Mouse (Mus musculus) cerebellum, adult 2 months (tissue): ENCODE data around the gene Lzts2. TPM values are rescaled to one million over a fixed set of nuclear protein-coding genes. Genes with fewer than 3 reads are reported as not detected.

Experiments used
- DNase-seq, 2 experiments: peaks; one replicate each; pipeline ENCODE4 v3.0.0; 2021
- H3K27ac ChIP-seq: fragments of 200-500 bp; 2 replicates; pipeline ENCODE4 v1.5.1; 2012; ENCODE audit warnings: low read length, control low read depth, inconsistent platforms; ENCODE audit not compliant: insufficient read depth
- H3K27me3 ChIP-seq: fragments of 200-500 bp; 2 replicates; pipeline ENCODE4 v1.6.1; 2012; ENCODE audit warnings: inconsistent platforms, mild to moderate bottlenecking, low read length, moderate library complexity; ENCODE audit not compliant: control insufficient read depth, insufficient read depth
- H3K4me1 ChIP-seq: fragments of 200-500 bp; 2 replicates; pipeline ENCODE4 v1.6.1; 2011; ENCODE audit warnings: low read length; ENCODE audit not compliant: control insufficient read depth, insufficient read depth
- H3K4me3 ChIP-seq: fragments of 200-500 bp; replicated peaks from 2 replicates; pipeline ENCODE3; 2011; ENCODE audit warnings: mild to moderate bottlenecking, low read depth, low read length, control low read depth; ENCODE audit not compliant: insufficient read depth
- CTCF ChIP-seq: fragments of 200-500 bp; IDR thresholded peaks from 2 replicates; pipeline ENCODE4 v1.5.1; 2011; ENCODE audit warnings: low read depth, mild to moderate bottlenecking, control low read depth, low read length, moderate library complexity, borderline replicate concordance; ENCODE audit not compliant: insufficient read depth
- POLR2A ChIP-seq: fragments of 200-500 bp; IDR thresholded peaks from 2 replicates; pipeline ENCODE4 v1.6.1; 2011; ENCODE audit warnings: low read length, control low read depth, borderline replicate concordance; ENCODE audit not compliant: insufficient read depth
- WGBS: fragments of 180-500 bp; shearing (Covaris S2); methylation state at CpG from one replicate; pipeline ENCODE4 v1.1.7; 2018; 5-methylcytosine and 5-hydroxymethylcytosine counted together
- polyA plus RNA-seq: library from polyadenylated mRNA; depleted of rRNA; stranded (reverse); fragments of >200 nt; gene quantifications from 2 replicates; pipeline ENCODE4 v1.2.3, GENCODE M21; 2012; rRNA removed

Gene Lzts2
- polyA plus RNA-seq = 54.1 and 56.3 TPM in 2 replicates

DNA sequence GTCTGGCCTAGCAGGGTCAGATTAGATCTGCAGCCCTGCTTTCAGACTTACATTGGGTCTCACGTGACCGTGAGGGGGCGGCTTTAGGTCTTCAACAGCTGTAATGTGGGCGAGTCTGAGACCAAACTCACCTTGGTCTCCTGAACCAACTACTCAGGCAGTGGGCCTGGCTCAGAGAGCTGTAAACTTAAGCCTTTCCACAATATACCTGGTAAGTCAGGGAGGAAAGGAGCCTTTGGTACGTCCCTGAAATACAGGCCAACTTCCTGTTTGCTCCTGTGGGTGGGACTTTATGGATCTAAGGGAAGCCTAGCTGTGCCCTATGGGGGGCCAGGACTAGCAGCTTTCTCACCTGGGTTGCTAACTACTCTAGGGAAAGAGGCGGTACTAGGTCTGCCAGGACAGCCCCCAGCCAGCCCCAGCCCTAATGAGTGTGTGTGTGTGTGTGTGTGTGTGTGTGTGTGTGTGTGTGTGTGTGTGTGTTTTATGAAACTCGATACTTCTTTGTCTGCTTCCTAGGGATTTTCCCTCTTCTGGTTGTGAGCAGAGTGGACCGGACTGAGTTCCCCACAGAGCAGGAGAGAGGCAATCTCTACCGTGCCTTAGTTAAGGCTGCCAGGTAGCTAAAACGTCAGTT is at the start of gene Lzts2:
Lzts2 (plus strand) TSS at position 80 of the 637 bp plus-strand sequence.
- WGBS = 28% methylated on average over 10 of the region's 10 CpGs
- H3K4me3 ChIP-seq = peak within 1 kb of the TSS; percentile 90
- H3K27ac ChIP-seq = peak within 1 kb of the TSS; percentile 100
- TF ChIP-seq CTCF (no peak), POLR2A (no peak)
- H3K27me3 ChIP-seq = no peaks in the 10 kb centered on the region
- no peak for DNase-seq
- H3K4me1 ChIP-seq = peaks cover 3% of the 10 kb centered on the region; the same call in 1 of the 2 replicates

DNA sequence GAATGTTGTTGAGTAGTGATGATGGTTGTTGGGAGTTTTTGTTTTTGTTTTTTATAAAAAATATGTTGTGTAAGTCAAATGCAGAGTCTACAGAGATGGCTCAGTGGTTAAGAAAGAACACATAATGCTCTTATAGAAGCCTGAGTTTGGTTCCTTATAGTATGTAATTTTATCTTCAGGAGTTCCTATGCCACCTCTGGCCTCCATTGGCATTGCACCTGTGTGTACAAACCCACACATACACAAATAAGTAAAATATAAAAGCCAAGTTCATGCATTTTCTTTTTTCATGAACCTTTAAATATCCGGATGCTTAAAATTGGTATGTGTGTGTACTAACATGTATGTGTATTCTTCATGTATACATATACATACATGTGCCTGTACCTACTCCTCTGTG is 48.2 kb upstream of the Lzts2 start:
- DNase-seq = no peak
- 95% methylated on average over 1 of the region's 1 CpGs for WGBS
- no peak overlapping the region for H3K27ac ChIP-seq
- no peak overlapping the region for H3K4me3 ChIP-seq
- TF ChIP-seq POLR2A = no peak
- TF ChIP-seq CTCF = no peak
- H3K27me3 ChIP-seq = no peaks in the 10 kb centered on the region
- no peaks in the 10 kb centered on the region for H3K4me1 ChIP-seq

DNA sequence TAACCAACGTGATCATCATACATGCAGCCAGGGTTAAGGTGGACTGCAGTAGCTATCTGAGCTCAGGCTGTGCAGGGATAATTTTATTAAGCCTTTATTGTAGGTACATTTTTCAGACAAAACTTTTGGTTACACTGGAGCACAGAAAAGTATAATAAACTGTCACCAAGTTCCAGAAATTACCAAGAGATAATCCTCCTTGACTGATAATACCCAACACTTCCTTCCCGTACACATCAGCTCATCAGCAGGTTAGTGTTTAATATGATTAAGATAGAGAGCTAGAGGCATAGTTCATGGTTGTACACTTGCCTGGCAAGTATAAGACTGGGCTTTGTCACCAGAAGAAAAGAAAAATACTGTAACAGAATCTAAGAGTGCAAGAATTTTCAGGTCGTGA is 45.9 kb upstream of the Lzts2 start:
- Histone ChIP-seq H3K4me3 (no peak overlapping the region), H3K27me3 (no peaks in the 10 kb centered on the region), H3K27ac (no peak overlapping the region), H3K4me1 (no peaks in the 10 kb centered on the region)
- no peak for DNase-seq
- TF ChIP-seq POLR2A (no peak), CTCF (no peak)
- WGBS = 86% methylated on average over 3 of the region's 3 CpGs

DNA sequence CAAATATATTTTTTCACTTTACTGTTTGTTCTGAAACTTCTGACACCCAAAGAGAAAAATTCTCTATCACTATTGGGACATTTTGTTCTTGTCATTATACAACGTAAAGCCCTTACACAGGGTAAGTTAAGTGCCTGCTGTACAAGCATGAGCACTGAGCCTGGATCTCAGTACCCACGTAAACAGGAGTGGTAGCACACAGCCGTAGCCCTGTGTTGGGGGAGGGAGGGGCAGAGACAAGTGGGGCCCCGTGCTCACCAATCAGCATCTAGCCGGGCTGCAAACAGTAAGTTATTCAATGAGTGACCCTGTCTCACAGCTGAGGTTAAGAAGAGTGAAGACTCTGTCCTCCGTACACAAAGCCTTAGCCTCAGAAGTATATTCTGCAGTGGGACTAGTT is 37.6 kb upstream of the Lzts2 start:
- Histone ChIP-seq H3K4me3 (no peak overlapping the region), H3K4me1 (no peaks in the 10 kb centered on the region), H3K27me3 (no peaks in the 10 kb centered on the region), H3K27ac (no peak overlapping the region)
- WGBS = 77% methylated on average over 6 of the region's 6 CpGs
- DNase-seq = no peak
- TF ChIP-seq POLR2A (no peak), CTCF (no peak)

DNA sequence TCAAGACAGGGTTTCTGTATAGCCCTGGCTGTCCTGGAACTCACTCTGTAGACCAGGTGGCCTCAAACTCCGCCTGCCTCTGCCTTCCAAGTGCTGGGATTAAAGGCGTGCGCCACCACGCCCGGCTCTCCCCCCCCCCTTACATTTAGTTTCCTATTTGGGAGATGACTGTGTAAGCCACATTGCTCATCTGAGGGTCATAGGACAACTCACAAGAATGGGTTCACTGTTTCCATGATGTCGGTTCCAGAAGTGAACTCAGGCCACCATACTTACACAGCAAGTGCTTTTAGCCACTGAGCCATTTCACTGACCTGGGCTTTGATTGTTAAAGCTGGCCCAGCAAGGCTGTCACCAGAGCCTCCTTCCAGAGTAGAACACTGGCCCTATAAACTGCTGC is 37.1 kb upstream of the Lzts2 start:
- no peak for DNase-seq

DNA sequence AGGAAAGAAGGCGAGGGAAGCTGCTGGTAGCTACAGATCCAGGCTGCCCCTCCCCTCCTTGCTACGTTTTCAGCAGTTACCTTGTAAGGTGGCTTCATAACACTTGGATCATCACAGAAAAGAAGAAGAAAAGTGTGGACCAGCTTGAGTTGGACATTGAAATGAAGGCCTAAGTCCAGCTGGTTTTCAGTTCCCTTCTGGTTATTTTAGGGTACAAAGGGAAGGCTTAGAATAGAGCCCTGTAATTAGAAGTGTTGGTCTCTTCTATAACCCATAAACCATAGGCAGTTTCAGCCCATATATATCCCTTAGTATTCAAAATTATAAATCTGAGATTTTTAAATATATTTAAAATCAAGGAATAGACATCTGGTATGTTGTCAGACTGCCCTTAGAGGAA is 33.4 kb upstream of the Lzts2 start:
- Histone ChIP-seq H3K27me3 (no peaks in the 10 kb centered on the region), H3K4me3 (no peak overlapping the region), H3K27ac (no peak overlapping the region), H3K4me1 (no peaks in the 10 kb centered on the region)
- DNase-seq = no peak
- 80% methylated on average over 2 of the region's 2 CpGs for WGBS
- TF ChIP-seq CTCF (no peak), POLR2A (no peak)

More for the DNA sequence above, 37.1 kb upstream of the Lzts2 start:
- 85% methylated on average over 6 of the region's 6 CpGs for WGBS
- Histone ChIP-seq H3K4me3 (no peak overlapping the region), H3K4me1 (no peaks in the 10 kb centered on the region), H3K27me3 (no peaks in the 10 kb centered on the region), H3K27ac (no peak overlapping the region)
- no peak for TF ChIP-seq CTCF
- no peak for TF ChIP-seq POLR2A

DNA sequence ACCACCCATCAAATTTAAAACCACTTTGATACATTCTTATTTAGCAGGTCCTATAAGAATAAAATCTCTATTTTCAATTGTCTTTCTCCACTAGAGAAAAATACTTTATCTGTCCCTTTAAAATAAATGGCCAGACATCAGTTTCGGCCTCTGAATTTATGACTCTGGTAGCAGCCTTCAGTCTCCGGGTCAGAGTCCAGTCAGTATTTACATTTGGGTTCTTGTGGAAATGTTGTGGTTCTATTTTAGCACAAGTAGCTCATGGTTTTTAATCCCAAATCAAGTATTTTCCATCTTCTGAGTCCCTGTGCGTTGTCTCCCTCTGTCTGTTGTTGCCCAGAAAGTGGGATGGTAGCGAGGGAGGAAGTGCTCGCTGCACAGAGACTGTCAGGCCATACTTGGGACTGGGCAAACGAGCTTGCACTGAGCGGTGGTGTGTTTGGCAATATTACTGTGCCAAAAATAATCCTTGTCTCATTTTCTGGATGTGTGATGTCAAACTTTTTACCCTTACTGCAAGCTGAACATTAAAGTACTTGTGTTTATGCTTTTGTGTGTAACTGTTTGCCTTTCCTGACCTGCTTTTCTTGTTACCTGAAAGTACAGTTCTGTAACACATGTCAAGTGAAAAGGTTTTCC is 31.6 kb upstream of the Lzts2 start:
- H3K4me3 ChIP-seq = no peak overlapping the region
- H3K27ac ChIP-seq = no peak overlapping the region
- DNase-seq = no peak
- TF ChIP-seq POLR2A (no peak), CTCF (no peak)
- H3K27me3 ChIP-seq = no peaks in the 10 kb centered on the region
- H3K4me1 ChIP-seq = no peaks in the 10 kb centered on the region
- 71% methylated on average over 7 of the region's 7 CpGs for WGBS

DNA sequence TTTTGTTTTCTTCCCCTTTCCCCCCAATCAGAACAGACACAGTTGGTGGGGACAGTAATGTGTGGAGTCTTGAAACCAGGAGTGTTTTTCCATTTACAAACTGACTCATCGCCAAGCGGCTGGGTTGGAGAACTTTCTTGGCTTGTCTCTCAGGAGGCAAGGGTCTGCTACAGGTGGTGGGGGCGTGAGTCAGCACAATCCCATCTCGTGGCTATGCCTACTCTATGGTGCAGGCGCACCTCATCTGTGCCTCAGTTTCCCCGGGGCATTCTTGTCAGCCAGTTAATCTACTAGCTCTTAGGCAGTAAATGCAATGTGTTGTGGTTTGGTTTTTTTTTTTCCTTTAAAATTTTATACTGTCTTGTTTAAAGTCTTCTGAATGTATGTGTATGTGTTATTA is 30.8 kb upstream of the Lzts2 start:
- TF ChIP-seq POLR2A (no peak), CTCF (no peak)
- Histone ChIP-seq H3K27ac (no peak overlapping the region), H3K4me3 (no peak overlapping the region), H3K27me3 (no peaks in the 10 kb centered on the region), H3K4me1 (no peaks in the 10 kb centered on the region)
- 86% methylated on average over 6 of the region's 6 CpGs for WGBS
- no peak for DNase-seq
